Mouse (Mus musculus): ENCODE measurements around the gene Umad1.
"Not testable (repeated sequence)": the region's sequence is repeated elsewhere in the genome, so short reads cannot be mapped to it uniquely, and the experiment has no call there.

The Umad1 gene

GRCm38 (mm10) chr6:8307878-8308775, 49.0 kb downstream of the Umad1 start:
- in situ Hi-C loops (cut with MboI, MseI), result loop anchor here in 1 of 2 experiments (25.0 kb wide), 1 partner anchor 1154 kb away; no protein-coding TSS in a partner anchor

DNA sequence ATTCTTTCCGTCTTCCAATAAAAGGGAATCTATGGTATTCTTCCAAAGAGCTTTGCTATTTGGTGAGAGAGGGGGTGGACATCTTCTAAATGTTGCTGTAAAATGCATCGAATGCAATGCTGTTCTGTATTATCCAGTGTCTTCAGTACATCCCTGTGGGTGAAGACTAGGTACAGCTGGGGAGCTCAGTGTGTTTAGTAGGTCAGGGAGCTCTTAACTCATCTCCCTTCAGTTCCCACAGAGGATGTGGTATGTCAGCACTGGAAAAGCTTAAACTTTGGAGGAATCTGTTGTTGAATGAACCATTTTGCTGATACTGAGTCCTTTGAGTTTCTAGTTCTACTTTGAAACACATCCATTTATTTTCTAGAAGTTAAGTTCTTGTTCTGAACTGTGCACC, 53.5 kb downstream of the Umad1 start:
- in situ Hi-C loops (cut with MboI, MseI), result loop anchor here in 1 of 2 experiments (25.0 kb wide), 1 partner anchor 1150 kb away; no protein-coding TSS in a partner anchor

DNA sequence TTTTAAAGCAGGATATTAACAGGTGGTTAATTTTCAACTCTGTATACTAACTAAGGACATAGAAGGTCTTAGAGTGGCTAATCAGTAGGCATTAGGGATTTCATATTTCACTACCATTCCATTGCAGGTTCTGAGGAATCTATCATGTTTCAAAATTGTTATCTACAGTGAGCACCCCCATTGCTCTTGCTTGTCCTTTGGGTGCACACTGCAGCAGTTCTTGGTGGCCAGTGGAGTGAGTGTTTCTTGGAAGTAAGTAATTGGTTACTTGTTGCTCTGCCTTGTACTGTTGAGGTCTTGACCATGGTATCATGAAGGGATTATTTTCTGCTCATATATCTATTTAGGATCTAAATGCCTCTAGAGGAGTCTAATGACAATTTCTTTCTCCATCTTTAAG, 57.1 kb downstream of the Umad1 start:
- in situ Hi-C loops (cut with MboI, MseI), result loop anchor here in 1 of 2 experiments (25.0 kb wide), 1 partner anchor 1146 kb away; no protein-coding TSS in a partner anchor

GRCm38 (mm10) chr6:8319591-8319990, 60.5 kb downstream of the Umad1 start:
- in situ Hi-C loops (cut with MboI, MseI), result loop anchor here in 1 of 2 experiments (25.0 kb wide), 1 partner anchor 1143 kb away; no protein-coding TSS in a partner anchor

DNA sequence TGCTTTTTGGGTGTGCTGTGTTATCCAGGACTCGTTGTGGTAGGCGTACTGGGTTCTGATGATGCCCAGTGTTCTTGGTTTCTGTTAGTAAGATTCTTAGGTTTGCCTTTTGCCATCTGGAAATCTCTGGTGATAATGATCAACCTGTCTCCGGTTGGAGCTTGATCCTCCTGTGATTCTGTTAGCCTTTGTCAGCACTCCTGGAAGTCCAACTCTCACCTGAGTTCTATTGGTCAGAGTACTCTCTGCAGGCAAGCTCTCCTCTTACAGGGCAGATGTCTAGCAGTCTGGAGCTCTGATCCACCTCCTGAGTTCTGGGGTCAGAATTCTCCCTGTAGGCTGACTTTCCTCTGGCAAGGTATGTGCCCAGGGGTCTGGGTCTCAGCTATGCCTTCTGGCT, 72.4 kb downstream of the Umad1 start:
- in situ Hi-C loops (cut with MboI, MseI), result not testable (repeated sequence)

DNA sequence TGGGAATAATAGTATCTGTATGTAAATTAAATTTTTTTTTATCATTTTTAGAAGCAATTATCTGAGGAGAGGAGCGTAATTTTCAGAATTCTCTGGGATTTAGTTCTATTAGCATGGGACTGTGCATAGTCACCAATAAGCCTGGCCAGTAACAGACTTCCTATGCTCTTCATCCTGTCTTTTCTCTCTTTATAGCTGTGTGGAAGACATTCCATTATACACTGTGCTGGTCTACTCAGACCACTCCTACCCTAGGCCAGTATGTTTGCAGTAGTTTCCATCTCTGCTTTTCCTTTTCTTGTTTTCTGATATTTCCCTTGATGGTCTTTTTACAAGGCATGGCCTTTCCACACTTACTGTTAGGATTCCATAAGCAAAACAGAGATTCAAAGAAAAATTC, 74.3 kb downstream of the Umad1 start:
- in situ Hi-C loops (cut with MboI, MseI), result no loop called here

DNA sequence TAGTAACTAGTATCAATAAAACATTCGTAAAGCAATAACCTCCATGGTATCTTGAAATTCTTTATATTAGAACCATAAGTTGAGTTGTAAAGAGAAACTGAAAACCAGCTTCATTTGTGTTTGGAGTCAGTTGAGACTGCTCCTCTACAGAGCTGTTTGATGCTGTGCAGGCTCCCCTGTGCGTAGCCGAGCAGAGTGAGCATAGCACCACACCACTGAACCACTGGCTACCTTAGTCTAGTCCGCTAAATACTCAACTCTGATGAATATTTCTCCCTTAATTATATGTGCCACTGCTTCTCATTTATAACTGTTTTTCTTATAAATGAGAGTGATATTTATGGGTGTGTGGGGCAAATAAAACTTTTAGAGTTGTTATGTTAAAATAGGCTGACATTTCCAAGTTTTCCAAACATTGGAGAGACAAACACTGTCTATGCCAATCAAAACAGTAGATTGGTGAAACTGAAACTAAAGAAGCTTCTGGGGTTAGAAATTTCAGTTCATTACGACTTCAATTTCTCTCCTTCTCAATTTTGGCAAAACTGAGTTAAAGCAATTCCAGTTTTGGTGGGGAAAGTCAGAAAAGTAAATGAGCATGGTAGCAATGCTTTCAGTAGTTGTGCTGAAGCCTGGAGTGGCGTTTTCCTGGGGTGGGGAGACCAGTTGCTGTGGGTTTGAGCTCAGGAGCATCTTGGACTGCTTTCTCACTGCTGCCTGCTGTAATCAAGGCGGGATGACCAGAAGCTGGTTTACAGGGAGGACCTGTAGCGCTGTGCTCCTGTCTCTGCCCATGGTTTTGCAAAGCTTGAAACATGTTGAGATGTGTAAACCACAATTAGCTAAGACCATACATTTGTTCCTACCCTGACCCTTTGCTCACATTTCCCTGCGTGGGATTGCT, 77.7 kb downstream of the Umad1 start:
- in situ Hi-C loops (cut with MboI, MseI), result no loop called here

- in situ Hi-C loops (cut with MboI, MseI), result no loop called here
These were observed 80.4 kb downstream of the Umad1 start for GRCm38 (mm10) chr6:8339453-8339852.

DNA sequence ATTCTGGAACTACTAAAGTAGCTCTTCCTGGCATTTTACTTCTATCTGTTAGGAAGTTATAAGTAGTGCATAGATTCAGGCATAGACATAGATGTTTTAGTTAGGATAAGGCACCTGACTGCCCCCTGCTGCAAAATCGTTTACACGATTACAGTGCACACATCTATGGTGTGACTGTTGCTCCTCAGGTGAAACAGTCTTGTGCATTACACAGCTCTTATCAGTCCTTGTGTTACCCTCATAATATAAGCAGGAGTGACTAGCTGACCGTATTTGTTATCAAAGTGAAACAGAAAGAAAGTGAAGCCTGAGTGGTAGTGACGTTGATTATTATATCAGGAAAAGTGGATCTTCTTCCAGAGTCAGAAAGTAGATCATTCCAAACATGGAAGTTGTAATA, 84.2 kb downstream of the Umad1 start:
- in situ Hi-C loops (cut with MboI, MseI), result no loop called here

DNA sequence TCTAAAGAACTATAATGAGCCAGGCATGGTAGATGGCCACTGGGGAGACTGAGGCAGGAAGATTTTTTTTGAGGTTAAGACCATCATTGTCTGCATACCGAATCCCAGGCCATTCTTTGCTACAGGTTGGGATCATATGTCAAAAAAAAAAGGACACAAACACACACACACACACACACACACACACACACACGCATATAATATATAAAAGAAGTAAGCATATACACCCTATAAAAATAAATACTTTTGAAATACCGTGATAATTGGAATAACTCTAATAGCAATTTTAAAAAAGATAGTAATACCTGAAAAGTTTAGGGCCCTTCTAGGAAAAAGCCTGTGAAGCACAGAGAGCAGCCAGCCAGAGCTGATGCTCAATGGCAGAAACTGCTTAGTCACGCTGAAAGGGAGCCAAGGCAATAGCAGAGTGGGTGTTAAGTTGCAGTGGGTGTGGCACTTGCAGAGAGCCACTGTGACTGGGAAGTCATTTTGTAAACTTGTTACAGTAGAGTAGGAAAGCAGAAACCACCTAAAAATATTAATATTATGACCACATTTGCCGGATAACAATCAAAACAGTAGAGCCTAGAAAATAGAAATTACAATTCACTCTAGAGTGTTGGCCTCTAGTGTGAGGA, 86.2 kb downstream of the Umad1 start:
- in situ Hi-C loops (cut with MboI, MseI), result no loop called here

GRCm38 (mm10) chr6:8347154-8347553, 88.1 kb downstream of the Umad1 start:
- in situ Hi-C loops (cut with MboI, MseI), result no loop called here

GRCm38 (mm10) chr6:8348344-8348743, 89.3 kb downstream of the Umad1 start:
- in situ Hi-C loops (cut with MboI, MseI), result no loop called here

- in situ Hi-C loops (cut with MboI, MseI), result no loop called here
These were observed 90.1 kb downstream of the Umad1 start for GRCm38 (mm10) chr6:8349060-8349670.

DNA sequence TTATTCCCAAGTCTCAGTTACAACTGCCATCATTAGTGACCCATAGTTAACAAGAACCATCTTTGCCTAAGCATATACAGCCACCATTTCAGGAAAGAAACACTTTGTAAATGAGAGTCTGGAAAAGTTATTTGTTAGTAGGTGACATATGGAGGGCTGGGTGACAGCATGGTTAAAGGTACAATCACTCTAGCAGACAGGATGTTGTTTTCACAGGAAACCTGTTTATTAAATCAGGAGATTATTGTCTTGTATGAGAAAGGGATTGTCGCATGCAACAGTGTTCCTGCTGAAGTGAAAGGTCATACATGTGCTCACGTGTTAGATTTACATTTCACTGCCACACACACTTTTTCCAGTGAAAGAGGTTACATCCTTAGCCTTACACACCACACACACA, 92.4 kb downstream of the Umad1 start:
- in situ Hi-C loops (cut with MboI, MseI), result no loop called here

DNA sequence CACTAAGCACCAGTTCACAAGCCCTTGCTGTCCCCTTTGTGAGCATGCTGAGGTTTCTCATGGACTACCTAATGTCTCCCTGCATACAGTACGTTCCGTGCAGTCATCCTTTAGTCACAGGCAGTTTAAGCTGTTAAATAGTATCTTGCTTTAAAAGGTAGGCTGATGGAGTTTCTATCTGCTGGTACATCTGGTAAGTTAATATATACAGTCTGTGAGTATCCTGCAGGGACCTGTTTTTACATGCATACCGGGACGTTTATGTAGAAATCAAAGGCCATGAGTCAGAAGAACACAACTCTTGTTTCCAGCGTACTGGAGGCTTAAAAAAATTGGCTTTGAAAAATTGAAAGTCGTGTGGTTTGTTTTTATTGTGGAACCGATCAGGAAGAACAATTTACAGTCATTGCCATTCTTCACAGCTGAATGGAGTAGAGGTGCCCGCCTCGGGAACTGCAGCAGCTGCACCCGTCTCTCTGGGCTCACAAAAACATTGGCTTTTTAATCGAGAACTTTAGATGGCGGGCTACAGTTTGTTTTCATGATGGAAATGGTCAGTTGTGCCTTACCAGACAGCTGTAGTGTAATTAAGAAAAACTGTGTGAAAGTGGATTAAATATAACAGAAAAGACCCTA, 93.6 kb downstream of the Umad1 start:
- in situ Hi-C loops (cut with MboI, MseI), result no loop called here

DNA sequence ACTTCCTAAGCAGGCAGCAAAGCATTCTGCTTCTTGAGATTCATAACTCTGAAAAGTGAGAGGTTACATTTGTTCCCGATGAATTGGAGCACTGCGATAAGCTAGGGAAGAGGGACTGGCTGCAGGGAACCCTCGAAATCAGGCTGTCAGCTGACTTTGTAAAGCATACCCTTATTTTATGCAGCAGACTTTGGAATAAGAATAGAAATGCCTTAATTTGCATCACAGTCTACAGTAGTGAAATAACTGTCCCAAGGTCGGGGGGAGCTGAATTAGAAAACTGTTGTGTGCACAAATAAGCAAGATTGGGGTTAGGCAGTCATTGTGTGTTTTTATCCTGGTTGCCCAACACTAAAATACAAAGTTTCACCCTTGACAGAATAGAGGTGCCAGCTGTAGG, 94.4 kb downstream of the Umad1 start:
- in situ Hi-C loops (cut with MboI, MseI), result no loop called here

GRCm38 (mm10) chr6:8354846-8355245, 95.8 kb downstream of the Umad1 start:
- in situ Hi-C loops (cut with MboI, MseI), result loop anchor here in 1 of 2 experiments (5.0 kb wide), 1 partner anchor 63 kb away; no protein-coding TSS in a partner anchor

DNA sequence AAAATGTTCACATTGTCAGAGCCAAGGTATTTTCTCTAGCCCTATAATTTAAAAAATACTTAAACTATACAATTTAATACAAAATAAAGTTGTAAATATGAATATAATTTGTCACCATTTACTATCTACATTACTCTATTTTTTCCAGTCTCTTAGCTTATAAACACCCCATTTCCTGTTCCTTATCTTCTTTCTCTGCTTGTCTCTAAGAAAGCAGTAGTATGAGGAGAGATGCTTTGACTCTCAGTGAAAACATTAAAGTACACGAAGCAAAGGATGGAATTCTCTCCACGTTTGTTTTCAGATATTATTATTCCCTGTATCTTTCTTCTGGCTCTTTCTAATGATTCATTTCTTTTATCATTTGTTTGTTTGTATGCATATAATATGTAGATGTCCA, 99.1 kb downstream of the Umad1 start:
- in situ Hi-C loops (cut with MboI, MseI), result loop anchor here in 1 of 2 experiments (5.0 kb wide), 1 partner anchor 66 kb away; no protein-coding TSS in a partner anchor

DNA sequence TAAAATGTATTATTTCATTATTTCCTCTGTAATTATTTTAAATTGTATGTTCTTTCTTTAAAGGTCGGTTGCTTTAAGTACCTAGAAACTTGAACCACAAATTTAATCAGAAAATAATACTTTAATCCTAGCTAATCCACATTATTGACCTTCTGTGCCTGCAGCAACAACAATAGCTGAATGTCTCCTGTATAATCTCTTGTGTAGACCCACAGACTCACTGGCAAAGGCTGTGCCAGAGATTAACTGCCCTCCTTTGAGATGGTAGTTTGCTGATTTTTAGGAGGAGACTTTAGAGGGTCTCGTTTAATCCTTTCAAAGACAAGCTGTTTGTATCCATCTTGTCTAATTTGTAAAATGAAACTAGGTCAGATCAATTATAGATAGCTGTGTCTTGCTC, 99.7 kb downstream of the Umad1 start:
- in situ Hi-C loops (cut with MboI, MseI), result loop anchor here in 1 of 2 experiments (5.0 kb wide), 1 partner anchor 66 kb away; no protein-coding TSS in a partner anchor

- in situ Hi-C loops (cut with MboI, MseI), result loop anchor here in 1 of 2 experiments (10.0 kb wide), 1 partner anchor 214 kb away; no protein-coding TSS in a partner anchor
These were observed 101.7 kb downstream of the Umad1 start for GRCm38 (mm10) chr6:8360805-8361204.
